Mouse (Mus musculus) intestine, embryonic 14.5 days (tissue): ENCODE results near the gene Myo1f. TPM values are rescaled to one million over a fixed set of nuclear protein-coding genes. Genes with fewer than 3 reads are reported as not detected.
"Not testable (repeated sequence)": the region's sequence is repeated elsewhere in the genome, so short reads cannot be mapped to it uniquely, and the experiment has no call there.

Experiments used
- ATAC-seq: fragments of 200-750 bp; cut with Nextera tagmentation; replicated peaks from 2 replicates; pipeline ENCODE4 v1.8.0; 2017; ENCODE audit warnings: low read depth, moderate number of reproducible peaks, moderate TSS enrichment, moderate library complexity; ENCODE audit not compliant: low FRiP score, low TSS enrichment
- DNase-seq: peaks from one replicate; pipeline ENCODE4 v3.0.0-alpha.2; 2018; ENCODE audit warnings: low spot score
- H3K27ac ChIP-seq: fragments of 300-500 bp; sonication (generic); 2 replicates; pipeline ENCODE4 v1.5.1; 2014; ENCODE audit warnings: low read depth, mild to moderate bottlenecking, control low read depth
- H3K27me3 ChIP-seq: fragments of 300-500 bp; sonication (generic); replicated peaks from 2 replicates; pipeline ENCODE4 v1.6.1; 2014; ENCODE audit warnings: low read length, control low read depth; ENCODE audit not compliant: control insufficient read depth, insufficient read depth
- H3K36me3 ChIP-seq: fragments of 300-500 bp; sonication (generic); 2 replicates; pipeline ENCODE4 v1.6.1; 2014; ENCODE audit warnings: low read length, control low read depth; ENCODE audit not compliant: control insufficient read depth, insufficient read depth
- H3K4me1 ChIP-seq: fragments of 300-500 bp; sonication (generic); replicated peaks from 2 replicates; pipeline ENCODE4 v1.6.1; 2014; ENCODE audit warnings: low read length, control low read depth, mixed read lengths; ENCODE audit not compliant: control insufficient read depth, insufficient read depth
- H3K4me2 ChIP-seq: fragments of 300-500 bp; sonication (generic); 2 replicates; pipeline ENCODE4 v1.6.1; 2014; ENCODE audit warnings: low read length
- H3K4me3 ChIP-seq: fragments of 300-500 bp; sonication (generic); 2 replicates; pipeline ENCODE4 v1.5.1; 2014; ENCODE audit warnings: low read depth, low read length, control low read depth, mixed read lengths
- H3K9ac ChIP-seq: fragments of 300-500 bp; sonication (generic); 2 replicates; pipeline ENCODE4 v1.6.1; 2014; ENCODE audit warnings: mild to moderate bottlenecking, low read length
- H3K9me3 ChIP-seq: fragments of 300-500 bp; sonication (generic); 2 replicates; pipeline ENCODE4 v1.6.1; 2016; ENCODE audit warnings: low read length, control low read depth; ENCODE audit not compliant: control insufficient read depth
- WGBS: fragments of 180-500 bp; shearing (Covaris S2); extraction: QIAGEN DNeasy Blood & Tissue Kit; methylation state at CpG from one replicate; pipeline ENCODE4 v1.1.7; 2014; 5-methylcytosine and 5-hydroxymethylcytosine counted together
- polyA plus RNA-seq: library from polyadenylated mRNA; unstranded; fragments of >200 nt; fragmentation: Nextera tagmentation; extraction: Ambion mirVana; gene quantifications from 2 replicates; pipeline ENCODE4 v1.2.1, GENCODE M21; 2014

Myo1f gene
- polyA plus RNA-seq, 1 experiment from 2014 or later, result 3.1 TPM

GRCm38 (mm10) chr17:33600831-33601230 lies 45.3 kb downstream of the Myo1f start:
- ATAC-seq, result no peak
- 74% methylated on average over 3 of the region's 3 CpGs for WGBS

GRCm38 (mm10) chr17:33601947-33602346 lies 46.4 kb downstream of the Myo1f start:
- Histone ChIP-seq H3K27me3 (no peaks in the 10 kb centered on the region), H3K27ac (no peak overlapping the region), H3K4me1 (no peaks in the 10 kb centered on the region), H3K4me2 (no peak overlapping the region), H3K36me3 (no peaks in the 10 kb centered on the region), H3K9me3 (peaks cover 5% of the 10 kb centered on the region; the same call in 1 of the 2 replicates), H3K9ac (no peak overlapping the region), H3K4me3 (no peak overlapping the region)
- ATAC-seq (no peak), DNase-seq (no peak)
- WGBS, result 87% methylated on average over 12 of the region's 12 CpGs

More at GRCm38 (mm10) chr17:33600831-33601230, 45.3 kb downstream of the Myo1f start:
- Histone ChIP-seq H3K4me1 (no peaks in the 10 kb centered on the region), H3K27me3 (no peaks in the 10 kb centered on the region), H3K27ac (no peak overlapping the region), H3K9ac (no peak overlapping the region), H3K4me2 (no peak overlapping the region), H3K4me3 (no peak overlapping the region), H3K9me3 (peaks cover 5% of the 10 kb centered on the region; the same call in 1 of the 2 replicates), H3K36me3 (no peaks in the 10 kb centered on the region)
- DNase-seq, result no peak

- H3K36me3 ChIP-seq, result no peaks in the 10 kb centered on the region
- no peaks in the 10 kb centered on the region for H3K9me3 ChIP-seq
- H3K4me2 ChIP-seq, result no peak overlapping the region
- no peak overlapping the region for H3K27ac ChIP-seq
- no peaks in the 10 kb centered on the region for H3K4me1 ChIP-seq
- H3K4me3 ChIP-seq, result no peak overlapping the region
- H3K9ac ChIP-seq, result no peak overlapping the region
- ATAC-seq (no peak), DNase-seq (no peak)
- 92% methylated on average over 2 of the region's 2 CpGs for WGBS
- H3K27me3 ChIP-seq, result no peaks in the 10 kb centered on the region
Observed at GRCm38 (mm10) chr17:33607273-33607672, 51.8 kb downstream of the Myo1f start.

GRCm38 (mm10) chr17:33610548-33610947 lies 55.0 kb downstream of the Myo1f start:
- Histone ChIP-seq H3K4me3 (no peak overlapping the region), H3K9me3 (no peaks in the 10 kb centered on the region), H3K27me3 (no peaks in the 10 kb centered on the region), H3K9ac (no peak overlapping the region), H3K27ac (no peak overlapping the region), H3K4me1 (no peaks in the 10 kb centered on the region), H3K36me3 (no peaks in the 10 kb centered on the region), H3K4me2 (no peak overlapping the region)
- WGBS, result 84% methylated on average over 7 of the region's 7 CpGs
- no peak for DNase-seq
- ATAC-seq, result no peak

GRCm38 (mm10) chr17:33613726-33614125 lies 58.2 kb downstream of the Myo1f start:
- WGBS, result 83% methylated on average over 5 of the region's 5 CpGs
- not testable (repeated sequence) for H3K27me3 ChIP-seq, H3K4me1 ChIP-seq, ATAC-seq, H3K36me3 ChIP-seq, H3K9me3 ChIP-seq, H3K9ac ChIP-seq, H3K4me2 ChIP-seq, H3K27ac ChIP-seq, H3K4me3 ChIP-seq, DNase-seq

- no peaks in the 10 kb centered on the region for H3K27me3 ChIP-seq
- H3K4me1 ChIP-seq, result peaks cover 12% of the 10 kb centered on the region
- no peaks in the 10 kb centered on the region for H3K9me3 ChIP-seq
- ATAC-seq, result no peak
- H3K9ac ChIP-seq, result no peak overlapping the region
- H3K4me2 ChIP-seq, result no peak overlapping the region
- no peak for DNase-seq
- H3K4me3 ChIP-seq, result no peak overlapping the region
- no peak overlapping the region for H3K27ac ChIP-seq
- peaks cover 17% of the 10 kb centered on the region for H3K36me3 ChIP-seq
- WGBS, result 91% methylated on average over 3 of the region's 3 CpGs
Observed at GRCm38 (mm10) chr17:33627281-33627680, 71.8 kb downstream of the Myo1f start.

- ATAC-seq, result peak; percentile 94
- peak within 1 kb of the TSS; percentile 76 for H3K4me3 ChIP-seq
- peaks cover 12% of the 10 kb centered on the region for H3K4me1 ChIP-seq
- H3K27me3 ChIP-seq, result no peaks in the 10 kb centered on the region
- H3K4me2 ChIP-seq, result peak within 1 kb of the TSS; percentile 83
- DNase-seq, result peak; percentile 98
- 2% methylated on average over 35 of the region's 35 CpGs for WGBS
- peaks cover 17% of the 10 kb centered on the region for H3K36me3 ChIP-seq
- H3K9ac ChIP-seq, result peak within 1 kb of the TSS; percentile 89
- no peaks in the 10 kb centered on the region for H3K9me3 ChIP-seq
- H3K27ac ChIP-seq, result peak within 1 kb of the TSS; percentile 98
Observed at GRCm38 (mm10) chr17:33628621-33629486, 73.3 kb downstream of the Myo1f start, which contains the start of gene Zfp414. Gene Zfp414 (plus strand): TSS chr17:33629090.

- no peaks in the 10 kb centered on the region for H3K27me3 ChIP-seq
- H3K4me2 ChIP-seq, result peak overlapping the region; percentile 83
- H3K9me3 ChIP-seq, result no peaks in the 10 kb centered on the region
- 70% methylated on average over 12 of the region's 12 CpGs for WGBS
- H3K4me1 ChIP-seq, result peaks cover 12% of the 10 kb centered on the region
- peak overlapping the region; percentile 76 for H3K4me3 ChIP-seq
- H3K36me3 ChIP-seq, result peaks cover 17% of the 10 kb centered on the region
- H3K27ac ChIP-seq, result peak overlapping the region; percentile 98
- ATAC-seq, result peak; percentile 38
- DNase-seq, result no peak
- peak overlapping the region; percentile 89 for H3K9ac ChIP-seq
Observed at GRCm38 (mm10) chr17:33629487-33630125, 74.1 kb downstream of the Myo1f start.
